Mouse (Mus musculus): ENCODE measurements around the gene C1qtnf9. TPM values are rescaled to one million over a fixed set of nuclear protein-coding genes. Genes with fewer than 3 reads are reported as not detected.

The C1qtnf9 gene
- total and polyA plus RNA-seq, 3 experiments = not detected

- Histone ChIP-seq H3K36me3 (ENCODE audit: control insufficient read depth in 1 of 2, insufficient read depth in 2 of 2, low read length in 2 of 2) (peaks cover 0 to 18% of the 10 kb centered on the region in 2 experiments; a peak in 2 of 4 replicates), H3K9me3 (replicated peaks; ENCODE audit: insufficient read depth, low read length) (no peaks in the 10 kb centered on the region), H3K27me3 (ENCODE audit: control insufficient read depth in 1 of 2, insufficient read depth in 2 of 2, low read length in 2 of 2) (no peaks in the 10 kb centered on the region), H3K9ac (ENCODE audit: control insufficient read depth, low read depth, low read length, poor library complexity, severe bottlenecking) (peak overlapping the region; percentile 55; the same call in 1 of the 2 replicates), H3K4me3 (ENCODE audit: control insufficient read depth in 1 of 2, insufficient read depth in 1 of 2, low read depth in 2 of 2, low read length in 2 of 2) (peak overlapping the region in 1 of 2 experiments; percentile 34; a peak in 2 of 4 replicates), H3K4me1 (ENCODE audit: control insufficient read depth in 1 of 2, insufficient read depth in 2 of 2, low read length in 2 of 2) (peaks cover 0 to 25% of the 10 kb centered on the region in 2 experiments; a peak in 3 of 4 replicates), H3K79me2 (ENCODE audit: control insufficient read depth, insufficient read depth, low read length, poor library complexity) (no peaks in the 10 kb centered on the region), H3K27ac (ENCODE audit: control insufficient read depth, low read depth, low read length) (peak overlapping the region; percentile 58)
- TF ChIP-seq TAL1 (IDR thresholded peaks at IDR 0.05; ENCODE audit: low read length) (no peak), HCFC1 (IDR thresholded peaks at IDR 0.05; ENCODE audit: low read depth, low read length) (0 out of 2 replicates have a peak, but pooled peaks have one; percentile 5), MYC (IDR thresholded peaks at IDR 0.05; ENCODE audit: low read depth, low read length) (no peak), CHD2 (IDR thresholded peaks at IDR 0.05; ENCODE audit: low read length) (peak; percentile 52; the same call in 1 of the 2 replicates)
- DNase-seq (ENCODE audit: low read depth, low spot score) = peak; percentile 13
Measured at GRCm38 (mm10) chr14:60737202-60737611, 30.7 kb upstream of the C1qtnf9 start.

GRCm38 (mm10) chr14:60738434-60738938, 29.4 kb upstream of the C1qtnf9 start:
- Histone ChIP-seq H3K4me3 (ENCODE audit: control insufficient read depth in 1 of 2, insufficient read depth in 1 of 2, low read depth in 2 of 2, low read length in 2 of 2) (peak overlapping the region in 1 of 2 experiments; percentile 45; a peak in 1 of 4 replicates), H3K9ac (ENCODE audit: control insufficient read depth, low read depth, low read length, poor library complexity, severe bottlenecking) (peak overlapping the region; percentile 54)
- DNase-seq (ENCODE audit: low read depth, low spot score) = peak; percentile 56

DNA sequence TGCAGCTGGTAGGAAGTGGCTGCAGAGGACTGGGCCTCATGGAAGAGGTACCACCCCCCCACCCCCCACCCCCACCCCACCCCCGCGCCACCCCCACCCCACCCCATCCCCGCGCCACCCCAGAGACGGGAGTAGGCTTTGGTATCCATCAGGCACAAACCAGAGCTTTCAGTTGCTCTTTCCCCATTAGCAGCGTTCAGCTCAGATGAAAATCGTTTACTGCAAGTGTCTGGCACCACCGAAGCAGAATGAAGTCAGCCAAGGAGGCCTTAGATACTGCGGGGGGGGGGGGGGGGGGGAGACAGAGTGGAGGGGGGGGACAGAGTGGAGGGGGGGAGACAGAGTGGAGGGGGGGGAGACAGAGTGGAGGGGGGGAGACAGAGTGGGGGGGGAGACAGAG, 28.8 kb upstream of the C1qtnf9 start:
- no peak overlapping the region for H3K27ac ChIP-seq (ENCODE audit: control insufficient read depth, low read depth, low read length)
- DNase-seq (ENCODE audit: low read depth, low spot score) = no peak
- no peaks in the 10 kb centered on the region for H3K9me3 ChIP-seq (replicated peaks; ENCODE audit: insufficient read depth, low read length)
- no peak for TF ChIP-seq ELF1 (IDR thresholded peaks at IDR 0.05; ENCODE audit: low read depth, low read length)
- no peak for TF ChIP-seq USF2 (IDR thresholded peaks at IDR 0.05; ENCODE audit: borderline replicate concordance in 1 of 2, insufficient read depth in 1 of 2, low read depth in 1 of 2, low read length in 2 of 2)
- TF ChIP-seq ZMIZ1 (IDR thresholded peaks at IDR 0.05; ENCODE audit: low read depth, low read length) = no peak
- TF ChIP-seq BHLHE40 (IDR thresholded peaks at IDR 0.05; ENCODE audit: borderline replicate concordance, low read depth, low read length) = no peak
- TF ChIP-seq NELFE (IDR thresholded peaks at IDR 0.05; ENCODE audit: low read depth, low read length) = no peak
- TF ChIP-seq POLR2A (IDR thresholded peaks at IDR 0.05; ENCODE audit: control insufficient read depth in 1 of 2, insufficient read depth in 1 of 2, low read depth in 1 of 2, low read length in 2 of 2, poor library complexity in 1 of 2) = no peak
- no peak for TF ChIP-seq SMC3 (IDR thresholded peaks at IDR 0.05; ENCODE audit: low read depth, low read length)
- no peak for TF ChIP-seq MYC (IDR thresholded peaks at IDR 0.05; ENCODE audit: low read depth, low read length)
- TF ChIP-seq SIN3A (IDR thresholded peaks at IDR 0.05; ENCODE audit: low read length) = no peak
- H3K79me2 ChIP-seq (ENCODE audit: control insufficient read depth, insufficient read depth, low read length, poor library complexity) = no peaks in the 10 kb centered on the region
- H3K9ac ChIP-seq (ENCODE audit: control insufficient read depth, low read depth, low read length, poor library complexity, severe bottlenecking) = no peak overlapping the region
- no peaks in the 10 kb centered on the region for H3K27me3 ChIP-seq (ENCODE audit: control insufficient read depth in 1 of 2, insufficient read depth in 2 of 2, low read length in 2 of 2)
- no peak overlapping the region for H3K4me3 ChIP-seq (ENCODE audit: control insufficient read depth in 1 of 2, insufficient read depth in 1 of 2, low read depth in 2 of 2, low read length in 2 of 2)
- peaks cover 0 to 25% of the 10 kb centered on the region in 2 experiments; a peak in 3 of 4 replicates for H3K4me1 ChIP-seq (ENCODE audit: control insufficient read depth in 1 of 2, insufficient read depth in 2 of 2, low read length in 2 of 2)
- H3K36me3 ChIP-seq (ENCODE audit: control insufficient read depth in 1 of 2, insufficient read depth in 2 of 2, low read length in 2 of 2) = peaks cover 0 to 18% of the 10 kb centered on the region in 2 experiments; a peak in 2 of 4 replicates

More at GRCm38 (mm10) chr14:60738434-60738938, 29.4 kb upstream of the C1qtnf9 start:
- peaks cover 0 to 25% of the 10 kb centered on the region in 2 experiments; a peak in 3 of 4 replicates for H3K4me1 ChIP-seq (ENCODE audit: control insufficient read depth in 1 of 2, insufficient read depth in 2 of 2, low read length in 2 of 2)
- H3K9me3 ChIP-seq (replicated peaks; ENCODE audit: insufficient read depth, low read length) = no peaks in the 10 kb centered on the region
- no peaks in the 10 kb centered on the region for H3K27me3 ChIP-seq (ENCODE audit: control insufficient read depth in 1 of 2, insufficient read depth in 2 of 2, low read length in 2 of 2)
- peak overlapping the region; percentile 65 for H3K27ac ChIP-seq (ENCODE audit: control insufficient read depth, low read depth, low read length)
- TF ChIP-seq E2F4 (IDR thresholded peaks at IDR 0.05; ENCODE audit: borderline replicate concordance, low read depth, low read length) (no peak), TAL1 (IDR thresholded peaks at IDR 0.05; ENCODE audit: low read length) (0 out of 2 replicates have a peak, but pooled peaks have one; percentile 5), MAX (IDR thresholded peaks at IDR 0.05; ENCODE audit: low read length) (no peak), EP300 (IDR thresholded peaks at IDR 0.05; ENCODE audit: low read depth in 1 of 2, low read length in 2 of 2) (peak in 1 of 2 experiments; percentile 43; a peak in 1 of 4 replicates)
- no peaks in the 10 kb centered on the region for H3K79me2 ChIP-seq (ENCODE audit: control insufficient read depth, insufficient read depth, low read length, poor library complexity)
- H3K36me3 ChIP-seq (ENCODE audit: control insufficient read depth in 1 of 2, insufficient read depth in 2 of 2, low read length in 2 of 2) = peaks cover 0 to 18% of the 10 kb centered on the region in 2 experiments; a peak in 2 of 4 replicates

Measured in MEL (cell line).